Mouse (Mus musculus) myocyte (in vitro differentiated cells): ENCODE results near the gene Rnf220. TPM values are rescaled to one million over a fixed set of nuclear protein-coding genes. Genes with fewer than 3 reads are reported as not detected.

Experiments used
- H3K27me3 ChIP-seq: one replicate; pipeline ENCODE4 v1.6.1; 2011; ENCODE audit not compliant: control insufficient read depth, insufficient read depth, insufficient read length
- H3K36me3 ChIP-seq: one replicate; pipeline ENCODE4 v1.6.1; 2011; ENCODE audit not compliant: control insufficient read depth, insufficient read depth
- H3K4me2 ChIP-seq: one replicate; pipeline ENCODE4 v1.6.1; 2011; ENCODE audit warnings: low read depth, control low read depth
- H3K4me3 ChIP-seq: one replicate; pipeline ENCODE4 v1.5.1; 2011; ENCODE audit warnings: mild to moderate bottlenecking, control low read depth, moderate library complexity
- H3K79me2 ChIP-seq: one replicate; pipeline ENCODE4 v1.6.1; 2011; ENCODE audit not compliant: control insufficient read depth, insufficient read depth
- H3ac ChIP-seq: one replicate; pipeline ENCODE4 v1.6.1; 2011; ENCODE audit not compliant: control insufficient read depth, insufficient read length
- CEBPB ChIP-seq: IDR thresholded peaks from 2 replicates; pipeline ENCODE4 v1.6.1; 2011; ENCODE audit warnings: mild to moderate bottlenecking, moderate library complexity; ENCODE audit not compliant: poor library complexity, insufficient read depth, severe bottlenecking
- E2F4 ChIP-seq: IDR thresholded peaks from one replicate; pipeline ENCODE4 v1.6.1; 2011; ENCODE audit warnings: mild to moderate bottlenecking, control low read depth, moderate library complexity; ENCODE audit not compliant: insufficient read depth
- MAX ChIP-seq: IDR thresholded peaks from one replicate; pipeline ENCODE4 v1.6.1; 2011; ENCODE audit warnings: low read depth, mild to moderate bottlenecking, control low read depth
- MYOD1 ChIP-seq, 3 experiments: IDR thresholded peaks; one replicate each; pipeline ENCODE4 v1.6.1; 2011; ENCODE audit warnings: control low read depth in 2 of 3, low read depth in 2 of 3, mild to moderate bottlenecking in 2 of 3, moderate library complexity in 1 of 3; ENCODE audit not compliant: insufficient read length in 2 of 3, control insufficient read depth in 1 of 3
- MYOG ChIP-seq, 3 experiments: IDR thresholded peaks; one replicate each; pipeline ENCODE4 v1.6.1; 2011; ENCODE audit warnings: control low read depth in 2 of 3, low read depth in 2 of 3, mild to moderate bottlenecking in 2 of 3; ENCODE audit not compliant: insufficient read length in 2 of 3, control insufficient read depth in 1 of 3, insufficient read depth in 1 of 3
- POLR2A ChIP-seq: IDR thresholded peaks from one replicate; pipeline ENCODE4 v1.6.1; 2011; ENCODE audit warnings: low read depth, mild to moderate bottlenecking, control low read depth, moderate library complexity; ENCODE audit not compliant: insufficient read length
- POLR2AphosphoS2 ChIP-seq: IDR thresholded peaks from one replicate; pipeline ENCODE4 v1.6.1; 2011; ENCODE audit warnings: low read depth, control low read depth; ENCODE audit not compliant: insufficient read length
- REST ChIP-seq: IDR thresholded peaks from one replicate; pipeline ENCODE4 v1.6.1; 2011; ENCODE audit warnings: mild to moderate bottlenecking, control low read depth, moderate library complexity; ENCODE audit not compliant: insufficient read depth, insufficient read length
- SRF ChIP-seq: IDR thresholded peaks from one replicate; pipeline ENCODE4 v1.6.1; 2011; ENCODE audit warnings: low read depth; ENCODE audit not compliant: control insufficient read depth, insufficient read length
- TCF12 ChIP-seq: IDR thresholded peaks from one replicate; pipeline ENCODE4 v1.6.1; 2011; ENCODE audit warnings: mild to moderate bottlenecking, control low read depth; ENCODE audit not compliant: poor library complexity, insufficient read depth, severe bottlenecking
- TCF3 ChIP-seq: IDR thresholded peaks from one replicate; pipeline ENCODE4 v1.6.1; 2011; ENCODE audit warnings: low read depth, control low read depth; ENCODE audit not compliant: insufficient read length
- USF1 ChIP-seq: IDR thresholded peaks from one replicate; pipeline ENCODE4 v1.6.1; 2011; ENCODE audit warnings: low read depth, mild to moderate bottlenecking, control low read depth, moderate library complexity
- polyA plus RNA-seq: library from polyadenylated mRNA; unstranded; fragments of >200 nt; fragmentation: generic; extraction: Trizol; gene quantifications from one replicate; pipeline ENCODE4 v1.2.1, GENCODE M21; 2012; ENCODE audit warnings: missing spikeins

Gene Rnf220
- polyA plus RNA-seq, 1 experiment, result 60.4 TPM

DNA sequence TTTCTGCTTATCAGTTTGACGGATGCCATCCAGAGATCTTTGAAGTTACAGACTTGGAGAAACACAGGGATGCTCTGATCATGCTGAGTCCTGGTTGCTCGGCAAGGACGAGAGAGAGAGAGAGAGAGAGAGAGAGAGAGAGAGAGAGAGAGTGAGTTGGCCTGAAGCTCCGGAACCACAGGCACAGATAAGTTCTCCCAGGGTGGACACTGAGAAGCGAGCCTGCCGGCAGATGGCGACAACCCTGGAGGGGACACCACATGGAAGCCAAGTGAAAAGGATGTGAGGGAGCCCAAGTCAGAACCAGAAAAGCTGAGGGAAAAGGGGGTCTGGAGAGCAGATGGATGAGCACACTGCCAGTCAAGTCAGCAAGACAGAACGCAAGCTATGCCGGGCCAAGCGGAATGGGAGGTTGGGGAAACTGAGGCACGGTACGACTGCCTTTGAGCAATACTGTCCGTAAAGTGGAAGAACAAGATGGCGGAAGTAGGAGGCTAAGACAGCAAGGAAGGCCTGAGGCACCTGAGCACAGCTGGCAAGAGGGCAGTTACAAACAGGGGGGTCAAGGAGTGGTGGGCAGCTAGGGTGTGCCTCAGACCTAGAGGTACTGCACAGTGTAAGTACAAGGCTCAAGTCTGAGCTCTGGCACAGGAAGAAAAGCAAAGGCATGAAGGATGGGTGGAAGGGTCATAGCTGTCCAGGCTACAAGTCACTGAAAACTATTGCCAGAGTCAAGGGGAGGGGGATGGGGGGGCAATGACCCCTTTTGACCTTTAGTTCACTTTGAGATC, 107.4 kb downstream of the Rnf220 start:
- Histone ChIP-seq H3K36me3 (no peaks in the 10 kb centered on the region), H3K79me2 (no peaks in the 10 kb centered on the region), H3ac (no peak overlapping the region), H3K4me2 (no peak overlapping the region), H3K27me3 (peaks cover 39% of the 10 kb centered on the region), H3K4me3 (no peak overlapping the region)
- no peak for TF ChIP-seq POLR2AphosphoS2
- no peak for TF ChIP-seq POLR2A
- TF ChIP-seq REST, result no peak
- no peak for TF ChIP-seq MAX
- TF ChIP-seq MYOD1 (IDR thresholded peaks at IDR 0.05; ENCODE audit: control insufficient read depth in 1 of 3, insufficient read length in 2 of 3, low read depth in 2 of 3), result no peak
- no peak for TF ChIP-seq TCF12
- no peak for TF ChIP-seq CEBPB
- TF ChIP-seq SRF, result no peak
- no peak for TF ChIP-seq MYOG (IDR thresholded peaks at IDR 0.05; ENCODE audit: control insufficient read depth in 1 of 3, insufficient read depth in 1 of 3, insufficient read length in 2 of 3, low read depth in 2 of 3)
- no peak for TF ChIP-seq TCF3
- no peak for TF ChIP-seq E2F4

DNA sequence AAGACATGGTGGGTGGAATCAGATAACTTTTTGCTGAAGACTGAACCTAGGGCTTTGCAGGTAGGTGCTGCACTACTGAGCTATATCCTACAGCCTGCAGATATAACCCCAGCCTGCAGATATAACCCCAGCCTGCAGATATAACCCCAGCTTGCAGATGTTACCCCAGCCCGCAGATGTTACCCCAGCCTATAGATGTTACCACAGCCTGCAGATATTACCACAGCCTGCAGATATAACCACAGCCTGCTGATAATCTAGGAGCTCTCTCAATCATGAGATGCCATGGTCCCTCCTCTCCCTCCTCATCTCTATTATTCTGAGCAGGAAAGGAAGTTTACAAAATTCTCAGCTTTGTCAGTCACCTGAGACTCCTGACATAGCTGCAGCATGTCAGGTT, 111.6 kb downstream of the Rnf220 start:
- peaks cover 3% of the 10 kb centered on the region for H3K27me3 ChIP-seq
- no peaks in the 10 kb centered on the region for H3K36me3 ChIP-seq
- TF ChIP-seq MYOG (IDR thresholded peaks at IDR 0.05; ENCODE audit: control insufficient read depth in 1 of 3, insufficient read depth in 1 of 3, insufficient read length in 2 of 3, low read depth in 2 of 3) (no peak), POLR2A (no peak), SRF (no peak), TCF3 (no peak), CEBPB (no peak), USF1 (no peak), POLR2AphosphoS2 (no peak), MYOD1 (IDR thresholded peaks at IDR 0.05; ENCODE audit: control insufficient read depth in 1 of 3, insufficient read length in 2 of 3, low read depth in 2 of 3) (no peak), E2F4 (no peak), TCF12 (no peak), REST (no peak), MAX (no peak)
- H3K79me2 ChIP-seq, result no peaks in the 10 kb centered on the region
- no peak overlapping the region for H3K4me3 ChIP-seq
- H3K4me2 ChIP-seq, result no peak overlapping the region
- H3ac ChIP-seq, result no peak overlapping the region

DNA sequence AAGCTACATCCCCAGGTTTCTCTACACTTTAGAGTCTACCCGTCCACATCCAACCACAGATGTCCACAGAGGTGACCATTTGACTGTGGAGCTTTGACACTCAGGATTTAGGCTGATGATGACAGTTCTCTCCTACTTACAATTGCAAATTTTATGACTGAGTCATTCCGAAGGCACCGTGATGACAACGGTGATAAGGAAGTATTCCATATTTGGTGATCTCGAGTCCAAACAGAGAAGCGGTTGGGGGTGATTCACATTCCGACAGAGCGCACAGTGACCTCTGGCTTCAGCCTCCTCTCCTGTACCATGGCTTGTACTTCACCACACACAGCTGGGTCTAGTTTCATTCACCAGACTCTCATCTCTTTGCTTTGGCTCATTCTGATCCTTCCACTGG, 115.0 kb downstream of the Rnf220 start:
- Histone ChIP-seq H3K4me3 (no peak overlapping the region), H3K4me2 (no peak overlapping the region), H3K79me2 (no peaks in the 10 kb centered on the region), H3ac (no peak overlapping the region), H3K27me3 (no peaks in the 10 kb centered on the region), H3K36me3 (no peaks in the 10 kb centered on the region)
- TF ChIP-seq POLR2A (no peak), E2F4 (no peak), TCF3 (no peak), MYOD1 (IDR thresholded peaks at IDR 0.05; ENCODE audit: control insufficient read depth in 1 of 3, insufficient read length in 2 of 3, low read depth in 2 of 3) (no peak), USF1 (no peak), MAX (no peak), REST (no peak), TCF12 (no peak), SRF (peak; percentile 66)

GRCm38 (mm10) chr4:117380558-117380935, 116.3 kb downstream of the Rnf220 start:
- Histone ChIP-seq H3K79me2 (no peaks in the 10 kb centered on the region), H3K4me2 (no peak overlapping the region), H3K36me3 (no peaks in the 10 kb centered on the region), H3K27me3 (peaks cover 3% of the 10 kb centered on the region), H3ac (no peak overlapping the region), H3K4me3 (no peak overlapping the region)
- TF ChIP-seq MYOD1 (IDR thresholded peaks at IDR 0.05; ENCODE audit: control insufficient read depth in 1 of 3, insufficient read length in 2 of 3, low read depth in 2 of 3) (no peak), TCF12 (no peak), USF1 (no peak), TCF3 (no peak), MAX (no peak), POLR2A (no peak), POLR2AphosphoS2 (no peak), MYOG (IDR thresholded peaks at IDR 0.05; ENCODE audit: control insufficient read depth in 1 of 3, insufficient read depth in 1 of 3, insufficient read length in 2 of 3, low read depth in 2 of 3) (no peak), E2F4 (no peak), CEBPB (no peak), SRF (no peak), REST (no peak)
